Mouse (Mus musculus) embryo, embryonic 9.5 days (tissue): ENCODE measurements around the gene Prpf19.

Experiments
- DNase-seq: peaks from one replicate; pipeline ENCODE4 v3.0.0-alpha.2; 2017; ENCODE audit errors: extremely low spot score

The Prpf19 gene

DNA sequence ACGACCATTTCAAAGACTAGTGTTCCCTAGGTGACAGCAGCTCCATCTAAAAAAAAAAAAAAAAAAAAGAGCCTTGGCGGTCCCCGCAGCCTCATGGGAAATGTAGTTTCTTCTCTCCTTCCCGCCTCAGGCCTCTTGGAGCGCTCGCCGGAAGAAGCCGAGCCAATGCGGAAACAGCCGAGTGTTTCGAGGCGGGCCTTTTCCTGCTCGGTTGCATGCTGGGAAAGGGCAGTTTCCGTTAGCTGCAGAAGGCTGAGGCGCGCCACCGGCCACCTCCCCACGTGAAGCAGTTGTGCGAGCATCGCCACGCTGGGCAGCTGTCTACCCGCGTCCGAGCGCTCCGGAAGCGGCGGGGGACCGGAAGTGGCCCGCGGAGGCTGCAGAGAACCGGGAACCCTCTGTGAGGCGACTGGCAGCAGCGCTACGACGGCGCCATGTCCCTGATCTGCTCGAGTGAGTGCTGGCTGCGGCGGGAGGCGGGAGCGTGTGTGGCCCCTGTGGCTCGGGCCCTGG lies at the start of gene Prpf19:
Gene Prpf19, plus strand, starts transcription at position 216 of the 513 bp plus-strand sequence.
- peak; percentile 96 for DNase-seq

- DNase-seq: no peak
These were observed 49.6 kb upstream of the Prpf19 start for GRCm38 (mm10) chr19:10845454-10845853.

GRCm38 (mm10) chr19:10846150-10846549 lies 48.9 kb upstream of the Prpf19 start:
- no peak for DNase-seq

DNA sequence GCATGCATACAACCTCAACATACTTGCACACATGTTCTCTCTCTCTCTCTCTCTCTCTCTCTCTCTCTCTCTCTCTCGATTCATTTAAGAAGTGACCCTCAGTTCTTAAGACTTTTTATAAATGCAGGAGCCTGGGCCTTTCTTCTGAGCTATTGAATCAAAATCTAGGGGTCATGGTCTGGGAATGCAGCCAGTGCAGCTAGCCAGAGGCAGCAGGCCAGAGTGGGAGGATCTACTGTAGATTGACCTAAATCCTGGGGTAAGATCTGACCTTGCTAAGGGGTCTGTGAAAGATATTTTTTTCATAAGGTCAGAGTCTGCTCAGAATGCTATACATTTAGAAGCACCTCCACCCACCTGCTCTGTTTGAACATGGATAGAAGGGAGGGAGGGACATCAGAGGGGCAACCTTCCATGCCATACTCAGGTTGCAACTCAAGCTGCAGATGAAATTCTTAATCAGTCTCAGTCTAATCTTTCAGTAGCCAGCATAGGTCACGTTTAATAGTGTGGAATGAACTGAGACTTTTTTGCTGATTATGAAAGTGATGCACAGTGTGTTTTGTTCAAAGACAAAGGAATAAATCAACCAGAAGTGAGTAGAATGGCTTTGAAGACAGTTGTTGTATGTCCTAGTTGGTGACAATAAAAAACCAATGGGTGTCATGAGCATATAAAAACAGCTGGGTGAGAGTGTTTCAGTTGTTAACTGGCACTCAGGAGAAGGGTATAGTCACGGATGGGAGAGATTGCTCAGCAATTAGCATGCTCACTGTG lies 47.5 kb upstream of the Prpf19 start:
- DNase-seq: no peak

GRCm38 (mm10) chr19:10855422-10855821 lies 39.6 kb upstream of the Prpf19 start:
- no peak for DNase-seq

- DNase-seq: no peak
These were observed 38.5 kb upstream of the Prpf19 start for GRCm38 (mm10) chr19:10856520-10856919.

- DNase-seq: peak; percentile 33
These were observed 34.9 kb upstream of the Prpf19 start for GRCm38 (mm10) chr19:10860072-10860497.

GRCm38 (mm10) chr19:10866351-10866750 lies 28.7 kb upstream of the Prpf19 start:
- DNase-seq: no peak

DNA sequence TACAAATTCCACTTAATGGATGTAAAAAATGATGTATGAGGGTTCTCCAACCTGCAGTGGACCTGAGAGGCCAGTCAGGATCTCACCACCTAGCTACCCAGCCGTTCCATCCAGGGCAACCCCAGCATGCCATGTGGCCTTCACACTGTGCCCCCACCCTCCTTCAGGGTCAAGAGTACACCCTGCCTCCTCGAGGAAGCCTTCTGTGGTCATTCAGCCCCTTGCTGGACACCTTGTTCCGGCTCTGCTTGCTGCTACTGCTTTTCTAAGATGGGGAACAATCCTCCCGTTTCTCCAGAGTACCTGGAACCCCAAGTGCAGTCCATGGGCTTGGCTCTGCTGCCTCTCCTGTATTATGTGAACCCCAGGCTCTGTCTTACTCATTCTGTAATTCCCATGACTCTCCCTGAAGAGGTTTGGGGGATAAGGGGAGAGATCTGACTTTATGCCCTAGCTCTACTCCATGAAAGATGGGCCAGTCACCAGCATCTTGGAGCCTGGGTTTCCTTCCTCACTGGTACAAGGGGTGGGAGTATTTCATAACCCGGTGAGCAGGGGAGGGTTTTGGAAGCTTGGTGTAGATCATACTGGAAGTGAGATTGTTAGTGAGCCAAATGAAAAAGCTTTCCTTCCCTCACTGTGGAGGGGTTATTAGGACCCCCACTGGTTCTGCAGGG lies 26.9 kb upstream of the Prpf19 start:
- no peak for DNase-seq

DNA sequence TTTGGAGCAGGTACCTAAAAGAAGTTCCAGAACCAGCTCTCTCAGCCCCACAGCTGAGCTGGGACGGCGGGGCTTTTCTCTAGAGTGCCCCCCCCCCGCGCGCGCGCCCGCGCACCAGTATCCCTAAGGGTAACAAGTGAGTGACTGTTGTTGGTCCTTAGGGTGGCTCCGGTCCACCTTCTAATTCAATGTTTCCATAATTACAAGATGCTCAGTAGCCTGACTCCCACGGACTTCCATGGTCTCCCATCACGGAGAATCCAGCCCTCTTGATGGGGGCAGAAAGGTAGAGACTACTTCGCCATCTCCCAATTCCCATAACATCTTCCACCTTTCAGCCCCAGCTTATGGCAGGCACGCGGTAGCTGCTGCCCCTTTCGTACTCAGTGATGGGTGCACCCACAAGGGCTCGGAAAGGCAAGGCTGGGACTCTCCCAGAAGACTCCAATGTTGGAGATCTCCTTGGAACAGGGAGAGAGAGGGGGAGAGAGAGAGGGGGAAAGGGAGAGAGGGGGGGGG lies 26.3 kb upstream of the Prpf19 start:
- peak; percentile 35 for DNase-seq

DNA sequence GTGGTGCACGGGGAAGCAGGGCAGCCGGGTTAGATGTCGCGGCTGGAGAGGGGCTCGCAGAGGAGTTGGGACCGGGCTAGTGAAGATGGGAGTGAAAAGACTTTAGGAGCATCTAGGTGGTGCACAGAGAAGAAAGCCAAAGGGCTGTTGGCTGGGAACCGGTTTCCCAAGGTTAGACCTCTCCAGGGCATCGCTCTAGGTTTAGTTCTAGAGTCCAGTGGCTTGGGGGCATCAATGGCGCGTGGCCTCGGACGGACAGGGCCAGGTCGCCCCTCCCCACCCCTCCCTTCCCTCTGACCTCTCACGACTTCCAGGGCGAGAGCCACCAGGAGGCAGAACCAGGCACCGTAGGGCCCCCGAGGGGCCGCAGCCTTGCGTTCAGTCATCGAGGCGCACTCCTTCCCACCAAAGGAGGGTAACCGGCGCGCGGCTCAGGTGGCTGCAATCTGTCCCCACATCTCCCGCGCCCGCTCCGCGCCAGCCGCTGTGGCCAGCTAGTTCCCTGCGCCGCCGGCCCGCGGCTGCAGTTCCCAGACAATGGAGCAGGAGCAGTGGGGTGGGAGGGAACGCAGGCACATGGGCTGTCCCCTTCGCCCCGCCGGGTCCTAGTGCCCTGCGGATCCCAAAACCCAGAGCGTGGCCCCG lies 25.7 kb upstream of the Prpf19 start:
- peak; percentile 91 for DNase-seq

DNA sequence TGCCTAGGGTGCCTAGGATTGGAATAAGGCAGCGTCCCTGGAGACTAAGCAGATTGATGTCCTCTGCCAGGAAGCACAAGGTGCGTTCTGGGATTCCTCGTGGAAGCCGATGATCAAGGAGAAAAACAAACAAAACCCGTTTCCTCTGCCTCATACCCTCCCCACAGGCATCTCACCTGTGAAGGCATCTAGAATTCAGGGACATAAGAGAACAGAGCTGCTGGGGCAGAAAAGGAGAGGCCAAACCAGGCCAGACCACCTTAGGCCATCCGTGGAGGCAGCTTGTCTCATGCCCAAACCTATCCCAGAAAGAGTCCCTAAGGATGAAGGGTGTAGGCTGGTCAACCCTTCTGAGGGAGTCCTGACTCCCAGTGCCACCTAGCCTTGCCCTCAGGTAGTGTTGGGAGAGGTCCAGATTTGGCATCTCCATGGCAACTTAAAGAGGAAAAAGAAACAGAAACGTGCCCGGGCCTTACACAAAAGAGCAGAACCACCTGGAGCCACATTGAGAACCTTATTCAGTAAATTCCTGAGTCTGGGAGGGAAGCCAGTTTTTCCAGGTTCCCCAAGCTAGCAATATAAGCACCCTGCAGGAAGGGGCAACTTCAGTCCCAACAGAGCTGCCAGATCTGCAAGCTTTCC lies 25.0 kb upstream of the Prpf19 start, which contains the start of gene Tmem132a:
Gene Tmem132a, minus strand, starts transcription at position 55 of the 642 bp plus-strand sequence.
- DNase-seq: no peak

DNA sequence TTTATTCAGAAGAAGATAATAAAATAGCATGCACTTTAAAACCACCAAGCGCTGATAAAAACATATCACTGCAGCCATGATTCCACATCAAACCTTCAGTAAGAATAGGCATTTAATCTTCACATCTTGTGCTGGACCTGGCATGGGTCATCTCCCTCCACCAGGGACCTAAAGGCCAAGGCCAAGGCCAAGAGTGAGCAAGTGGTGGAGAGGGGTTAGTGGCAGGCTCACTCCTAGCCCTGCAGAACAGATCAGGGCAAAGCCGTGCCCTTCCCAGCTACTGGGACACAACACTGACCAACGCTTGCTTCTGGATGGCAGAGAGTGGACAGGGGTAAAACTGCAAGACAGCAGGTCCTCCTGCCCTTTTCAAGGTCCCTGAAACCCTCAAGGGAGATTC lies 24.4 kb upstream of the Prpf19 start:
- DNase-seq: no peak

DNA sequence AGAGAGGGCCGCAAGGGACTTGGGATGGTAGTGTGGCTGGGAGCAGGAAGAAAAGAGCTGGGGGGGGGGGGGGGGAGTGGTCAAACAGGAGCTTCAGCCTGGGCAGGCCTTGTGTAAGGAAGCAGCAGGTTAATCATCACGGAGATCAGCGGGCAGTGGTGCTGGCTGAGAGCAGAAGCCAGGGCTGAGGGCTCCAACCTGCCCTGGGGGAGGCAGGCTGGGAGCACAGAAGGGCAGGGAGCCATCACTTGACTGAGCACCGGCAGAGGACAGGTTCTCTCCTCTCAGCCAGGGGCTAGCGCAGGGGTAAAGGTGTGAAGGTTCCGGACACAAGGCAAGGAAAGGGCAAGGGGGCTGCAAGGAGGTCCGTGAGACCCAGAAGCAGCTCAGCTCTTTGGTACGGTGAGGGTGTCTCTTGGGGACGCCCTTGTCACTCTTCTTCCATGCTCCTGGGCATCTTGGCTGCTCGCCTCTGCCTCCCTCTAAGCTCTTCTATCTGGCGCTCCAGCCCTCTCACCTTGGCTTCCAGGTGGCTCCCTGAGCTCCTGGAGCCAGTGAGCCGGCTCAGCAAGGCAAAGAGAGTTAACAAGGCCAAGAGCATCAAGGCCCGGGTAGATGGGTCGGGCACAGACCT lies 23.6 kb upstream of the Prpf19 start:
- DNase-seq: no peak

GRCm38 (mm10) chr19:10878201-10878837 lies 16.7 kb upstream of the Prpf19 start:
- no peak for DNase-seq

GRCm38 (mm10) chr19:10880085-10880974 lies 14.7 kb upstream of the Prpf19 start:
- DNase-seq: peak; percentile 12

GRCm38 (mm10) chr19:10880975-10881425 lies 14.0 kb upstream of the Prpf19 start:
- DNase-seq: no peak

DNA sequence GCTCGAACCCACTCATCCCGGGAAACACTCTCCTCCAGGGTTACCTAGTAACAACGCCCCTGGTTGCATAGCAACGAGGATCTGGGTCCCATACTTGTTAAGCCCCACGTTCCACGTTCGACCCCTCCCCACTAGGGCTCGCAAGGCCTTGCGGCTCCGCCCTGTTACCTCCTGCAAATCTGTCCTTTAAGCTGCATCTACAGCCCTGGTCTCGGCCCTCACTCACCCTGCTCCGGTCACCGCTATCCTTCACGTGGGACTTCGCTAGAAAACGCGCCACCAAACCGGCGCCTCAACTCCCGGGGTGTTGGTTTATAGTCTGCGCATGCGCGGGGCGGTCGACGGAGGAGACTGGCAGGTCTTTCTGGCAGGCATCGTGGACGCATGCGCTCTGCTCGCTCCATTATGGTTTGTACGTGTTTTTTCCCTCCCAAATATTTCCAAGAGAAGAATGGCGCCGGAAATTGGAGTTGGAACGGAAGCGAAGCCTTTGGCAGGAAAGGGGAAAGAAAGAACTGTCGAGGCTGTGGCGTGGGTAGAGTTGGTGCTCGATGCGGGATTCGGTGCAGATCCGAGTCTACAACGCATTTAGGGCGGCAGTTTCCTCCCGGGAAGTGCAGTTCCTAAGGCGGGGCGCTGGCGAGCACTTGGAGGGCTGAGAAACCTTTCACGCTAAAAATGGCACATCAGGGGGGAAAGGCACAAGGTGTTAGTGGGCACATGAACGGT lies 13.4 kb upstream of the Prpf19 start, which contains the start of gene Tmem109:
Gene Tmem109, minus strand, starts transcription at position 576 of the 729 bp plus-strand sequence.
- DNase-seq: peak; percentile 97

- no peak for DNase-seq
These were observed 2.8 kb upstream of the Prpf19 start for GRCm38 (mm10) chr19:10892201-10892600.
